Mouse (Mus musculus): ENCODE data around the gene Btrc. TPM values are rescaled to one million over a fixed set of nuclear protein-coding genes. Genes with fewer than 3 reads are reported as not detected.
A peak's percentile ranks its signal among the peaks of the same experiment; 100 is the strongest.

Btrc gene
- total and polyA plus RNA-seq, 3 experiments: 11.4 to 83.6 (median 26.9) TPM

GRCm38 (mm10) chr19:45441717-45442116, 78.2 kb downstream of the Btrc start:
- ATAC-seq (ENCODE audit: extremely low read depth, insufficient number of reproducible peaks, low FRiP score, poor library complexity, severe bottlenecking): no peak
- Histone ChIP-seq H3K9me3 (replicated peaks) (no peaks in the 10 kb centered on the region), H3K4me3 (ENCODE audit: low read depth, low read length) (no peak overlapping the region), H3K4me1 (ENCODE audit: insufficient read depth, low read depth, low read length) (peaks cover 66% of the 10 kb centered on the region), H3K27me3 (ENCODE audit: insufficient read depth, low read length) (no peaks in the 10 kb centered on the region), H3K36me3 (replicated peaks) (peaks cover 9% of the 10 kb centered on the region)
- no peak for DNase-seq (ENCODE audit: low spot score)
- TF ChIP-seq GATA1 (IDR thresholded peaks at IDR 0.05; ENCODE audit: borderline replicate concordance, low read length) (no peak), POLR2AphosphoS5 (IDR thresholded peaks at IDR 0.05; ENCODE audit: insufficient replicate concordance, low read depth, low read length) (no peak), CTCF (IDR thresholded peaks at IDR 0.05; ENCODE audit: low read depth, low read length) (no peak), GATA2 (IDR thresholded peaks at IDR 0.05; ENCODE audit: borderline replicate concordance, low read depth, low read length) (no peak)

- DNase-seq (ENCODE audit: low spot score) (peak; percentile 44), ATAC-seq (ENCODE audit: extremely low read depth, insufficient number of reproducible peaks, low FRiP score, poor library complexity, severe bottlenecking) (peak; percentile 93)
- peaks cover 73% of the 10 kb centered on the region for H3K4me1 ChIP-seq (ENCODE audit: insufficient read depth, low read depth, low read length)
- H3K27me3 ChIP-seq (ENCODE audit: insufficient read depth, low read length): no peaks in the 10 kb centered on the region
- H3K36me3 ChIP-seq (replicated peaks): peaks cover 4% of the 10 kb centered on the region
- H3K4me3 ChIP-seq (ENCODE audit: low read depth, low read length): peak overlapping the region; percentile 57
- TF ChIP-seq POLR2AphosphoS5 (IDR thresholded peaks at IDR 0.05; ENCODE audit: insufficient replicate concordance, low read depth, low read length): no peak
- peak; percentile 98 for TF ChIP-seq TAL1 (conservative IDR thresholded peaks at IDR 0.05; ENCODE audit: low read depth, low read length)
- TF ChIP-seq GATA2 (IDR thresholded peaks at IDR 0.05; ENCODE audit: borderline replicate concordance, low read depth, low read length): peak; percentile 83; the same call in 1 of the 2 replicates
- H3K9me3 ChIP-seq (replicated peaks): no peaks in the 10 kb centered on the region
Measured at GRCm38 (mm10) chr19:45445253-45445933, 81.9 kb downstream of the Btrc start.

DNA sequence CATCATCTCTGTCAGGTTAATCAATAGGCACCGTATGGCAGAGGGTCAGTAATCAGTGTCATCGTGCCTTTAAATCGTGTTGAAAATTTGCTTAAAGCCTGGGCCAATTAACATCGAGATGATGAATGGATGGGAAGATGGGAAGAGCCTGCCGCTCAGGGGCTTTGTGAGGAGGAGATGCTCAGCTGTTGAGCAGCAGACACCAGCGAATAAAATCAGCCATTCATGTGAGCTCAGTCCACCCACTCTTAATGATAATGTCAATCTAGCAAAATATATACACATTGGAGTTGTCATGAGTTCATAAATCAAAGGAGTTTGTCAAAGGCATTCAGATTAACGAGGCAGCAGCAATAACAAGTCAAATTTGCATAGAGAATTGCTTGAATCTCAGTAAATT, 83.1 kb downstream of the Btrc start:
- peaks cover 70% of the 10 kb centered on the region for H3K4me1 ChIP-seq (ENCODE audit: insufficient read depth, low read depth, low read length)
- no peak for DNase-seq (ENCODE audit: low spot score)
- no peaks in the 10 kb centered on the region for H3K9me3 ChIP-seq (replicated peaks)
- TF ChIP-seq GATA2 (IDR thresholded peaks at IDR 0.05; ENCODE audit: borderline replicate concordance, low read depth, low read length): no peak
- TF ChIP-seq POLR2AphosphoS5 (IDR thresholded peaks at IDR 0.05; ENCODE audit: insufficient replicate concordance, low read depth, low read length): no peak
- no peak for TF ChIP-seq CTCF (IDR thresholded peaks at IDR 0.05; ENCODE audit: low read depth, low read length)
- no peak for TF ChIP-seq GATA1 (IDR thresholded peaks at IDR 0.05; ENCODE audit: borderline replicate concordance, low read length)
- no peak for TF ChIP-seq TAL1 (conservative IDR thresholded peaks at IDR 0.05; ENCODE audit: low read depth, low read length)
- ATAC-seq (ENCODE audit: extremely low read depth, insufficient number of reproducible peaks, low FRiP score, poor library complexity, severe bottlenecking): no peak
- H3K36me3 ChIP-seq (replicated peaks): peaks cover 4% of the 10 kb centered on the region
- H3K27me3 ChIP-seq (ENCODE audit: insufficient read depth, low read length): no peaks in the 10 kb centered on the region
- H3K4me3 ChIP-seq (ENCODE audit: low read depth, low read length): peak overlapping the region; percentile 65

DNA sequence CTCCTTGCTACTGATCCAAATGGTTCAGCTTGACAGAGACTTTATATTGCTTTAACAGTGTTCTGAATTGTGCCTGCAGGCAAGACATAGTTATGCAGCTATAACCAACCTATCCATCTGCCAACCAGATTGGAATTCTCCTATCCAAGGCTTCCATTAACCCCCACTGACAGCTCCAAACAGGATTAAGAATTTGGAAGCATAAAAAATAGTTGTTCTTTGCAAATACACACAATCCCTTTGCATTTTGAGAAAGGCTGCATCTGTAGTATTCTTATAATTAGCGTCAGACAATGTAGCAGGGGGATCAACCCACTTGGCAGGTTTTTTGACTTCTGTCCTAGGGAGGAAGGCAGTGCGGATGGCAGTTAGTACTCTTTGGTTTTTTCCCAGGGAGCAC, 83.7 kb downstream of the Btrc start:
- TF ChIP-seq GATA1 (IDR thresholded peaks at IDR 0.05; ENCODE audit: borderline replicate concordance, low read length): no peak
- no peak for TF ChIP-seq GATA2 (IDR thresholded peaks at IDR 0.05; ENCODE audit: borderline replicate concordance, low read depth, low read length)
- TF ChIP-seq CTCF (IDR thresholded peaks at IDR 0.05; ENCODE audit: low read depth, low read length): no peak
- TF ChIP-seq POLR2AphosphoS5 (IDR thresholded peaks at IDR 0.05; ENCODE audit: insufficient replicate concordance, low read depth, low read length): no peak
- no peak for TF ChIP-seq TAL1 (conservative IDR thresholded peaks at IDR 0.05; ENCODE audit: low read depth, low read length)
- Histone ChIP-seq H3K27me3 (ENCODE audit: insufficient read depth, low read length) (no peaks in the 10 kb centered on the region), H3K36me3 (replicated peaks) (peaks cover 5% of the 10 kb centered on the region), H3K9me3 (replicated peaks) (no peaks in the 10 kb centered on the region), H3K4me1 (ENCODE audit: insufficient read depth, low read depth, low read length) (peaks cover 71% of the 10 kb centered on the region), H3K4me3 (ENCODE audit: low read depth, low read length) (peak overlapping the region; percentile 10; the same call in 1 of the 2 replicates)
- ATAC-seq (ENCODE audit: extremely low read depth, insufficient number of reproducible peaks, low FRiP score, poor library complexity, severe bottlenecking) (no peak), DNase-seq (ENCODE audit: low spot score) (no peak)

DNA sequence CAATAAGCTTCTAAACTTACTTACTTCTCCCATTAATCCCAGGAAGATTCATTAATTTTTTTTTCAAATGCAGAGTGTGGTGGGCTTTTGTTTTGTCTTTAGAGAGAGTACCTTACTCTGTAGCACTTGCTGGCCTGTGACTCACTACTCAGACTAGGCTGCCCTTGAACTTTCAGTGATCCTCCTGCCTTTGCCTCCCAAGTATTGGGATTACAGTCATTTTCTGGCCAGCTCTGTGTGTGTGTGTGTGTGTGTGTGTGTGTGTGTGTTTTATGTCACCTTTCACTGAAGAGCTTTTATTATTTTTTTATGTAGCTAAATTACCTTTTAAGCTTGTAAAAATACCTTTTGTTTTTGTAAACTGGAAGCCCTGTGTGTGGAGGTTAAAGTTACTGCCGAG, 84.4 kb downstream of the Btrc start:
- H3K4me3 ChIP-seq (ENCODE audit: low read depth, low read length): no peak overlapping the region; the same call in 1 of the 2 replicates
- H3K4me1 ChIP-seq (ENCODE audit: insufficient read depth, low read depth, low read length): peaks cover 76% of the 10 kb centered on the region

GRCm38 (mm10) chr19:45454391-45454790, 90.9 kb downstream of the Btrc start:
- DNase-seq (ENCODE audit: low spot score) (no peak), ATAC-seq (ENCODE audit: extremely low read depth, insufficient number of reproducible peaks, low FRiP score, poor library complexity, severe bottlenecking) (no peak)
- Histone ChIP-seq H3K36me3 (replicated peaks) (peaks cover 27% of the 10 kb centered on the region), H3K4me1 (ENCODE audit: insufficient read depth, low read depth, low read length) (peaks cover 46% of the 10 kb centered on the region), H3K9me3 (replicated peaks) (no peaks in the 10 kb centered on the region), H3K4me3 (ENCODE audit: low read depth, low read length) (no peak overlapping the region), H3K27me3 (ENCODE audit: insufficient read depth, low read length) (no peaks in the 10 kb centered on the region)
- TF ChIP-seq TAL1 (conservative IDR thresholded peaks at IDR 0.05; ENCODE audit: low read depth, low read length): no peak
- TF ChIP-seq GATA1 (IDR thresholded peaks at IDR 0.05; ENCODE audit: borderline replicate concordance, low read length): no peak
- no peak for TF ChIP-seq CTCF (IDR thresholded peaks at IDR 0.05; ENCODE audit: low read depth, low read length)
- TF ChIP-seq GATA2 (IDR thresholded peaks at IDR 0.05; ENCODE audit: borderline replicate concordance, low read depth, low read length): no peak
- TF ChIP-seq POLR2AphosphoS5 (IDR thresholded peaks at IDR 0.05; ENCODE audit: insufficient replicate concordance, low read depth, low read length): no peak

More for the DNA sequence above, 84.4 kb downstream of the Btrc start:
- TF ChIP-seq POLR2AphosphoS5 (IDR thresholded peaks at IDR 0.05; ENCODE audit: insufficient replicate concordance, low read depth, low read length) (no peak), CTCF (IDR thresholded peaks at IDR 0.05; ENCODE audit: low read depth, low read length) (no peak), GATA1 (IDR thresholded peaks at IDR 0.05; ENCODE audit: borderline replicate concordance, low read length) (no peak), TAL1 (conservative IDR thresholded peaks at IDR 0.05; ENCODE audit: low read depth, low read length) (no peak), GATA2 (IDR thresholded peaks at IDR 0.05; ENCODE audit: borderline replicate concordance, low read depth, low read length) (no peak)
- Histone ChIP-seq H3K9me3 (replicated peaks) (no peaks in the 10 kb centered on the region), H3K27me3 (ENCODE audit: insufficient read depth, low read length) (no peaks in the 10 kb centered on the region), H3K36me3 (replicated peaks) (peaks cover 11% of the 10 kb centered on the region)
- DNase-seq (ENCODE audit: low spot score) (no peak), ATAC-seq (ENCODE audit: extremely low read depth, insufficient number of reproducible peaks, low FRiP score, poor library complexity, severe bottlenecking) (no peak)

Data from G1E (cell line).